Mouse (Mus musculus) stomach, postnatal 0 days (tissue): ENCODE measurements around the gene Tmem92. TPM values are rescaled to one million over a fixed set of nuclear protein-coding genes. Genes with fewer than 3 reads are reported as not detected.

Experiments
- ATAC-seq: fragments of 200-750 bp; cut with Nextera tagmentation; 2 replicates; pipeline ENCODE4 v1.8.0; 2017; ENCODE audit not compliant: low FRiP score, low TSS enrichment
- DNase-seq: peaks from one replicate; pipeline ENCODE4 v3.0.0-alpha.2; 2016; ENCODE audit warnings: low spot score
- H3K27ac ChIP-seq: fragments of 300-500 bp; sonication (generic); replicated peaks from 2 replicates; pipeline ENCODE4 v1.5.1; 2014; ENCODE audit warnings: mild to moderate bottlenecking, control low read depth
- H3K27me3 ChIP-seq: fragments of 300-500 bp; sonication (generic); 2 replicates; pipeline ENCODE4 v1.6.1; 2014; ENCODE audit warnings: low read length; ENCODE audit not compliant: control insufficient read depth, insufficient read depth
- H3K36me3 ChIP-seq: fragments of 300-500 bp; sonication (generic); 2 replicates; pipeline ENCODE4 v1.6.1; 2014; ENCODE audit warnings: low read length, mixed read lengths; ENCODE audit not compliant: control insufficient read depth, insufficient read depth
- H3K4me1 ChIP-seq: fragments of 300-500 bp; sonication (generic); replicated peaks from 2 replicates; pipeline ENCODE4 v1.6.1; 2014; ENCODE audit warnings: antibody characterized with exemption; ENCODE audit not compliant: control insufficient read depth, insufficient read depth
- H3K4me2 ChIP-seq: fragments of 300-500 bp; sonication (generic); replicated peaks from 2 replicates; pipeline ENCODE4 v1.6.1; 2014; ENCODE audit warnings: low read depth, mild to moderate bottlenecking, control low read depth, moderate library complexity
- H3K4me3 ChIP-seq: fragments of 300-500 bp; sonication (generic); 2 replicates; pipeline ENCODE4 v1.5.1; 2014; ENCODE audit warnings: low read depth, low read length, control low read depth
- H3K9ac ChIP-seq: fragments of 300-500 bp; sonication (generic); 2 replicates; pipeline ENCODE4 v1.6.1; 2014; ENCODE audit warnings: mild to moderate bottlenecking, low read length, control low read depth, mixed read lengths
- H3K9me3 ChIP-seq: fragments of 300-500 bp; sonication (generic); 2 replicates; pipeline ENCODE4 v1.6.1; 2016; ENCODE audit warnings: low read length; ENCODE audit not compliant: control insufficient read depth
- CTCF ChIP-seq: IDR thresholded peaks from 2 replicates; pipeline ENCODE4 v1.5.1; 2016; ENCODE audit warnings: antibody characterized with exemption, low read depth, mild to moderate bottlenecking, moderate library complexity
- EP300 ChIP-seq: optimal IDR thresholded peaks from 2 replicates; pipeline ENCODE3; 2016; ENCODE audit warnings: antibody characterized with exemption
- WGBS: fragments of 180-500 bp; shearing (Covaris S2); extraction: QIAGEN DNeasy Blood & Tissue Kit; methylation state at CpG from one replicate; pipeline ENCODE4 v1.1.7; 2014; 5-methylcytosine and 5-hydroxymethylcytosine counted together
- polyA plus RNA-seq: library from polyadenylated mRNA; unstranded; fragments of >200 nt; fragmentation: Nextera tagmentation; extraction: Ambion mirVana; gene quantifications from 2 replicates; pipeline ENCODE4 v1.2.1, GENCODE M21; 2015

The Tmem92 gene
- polyA plus RNA-seq, 1 experiment from 2014 or later = not detected

DNA sequence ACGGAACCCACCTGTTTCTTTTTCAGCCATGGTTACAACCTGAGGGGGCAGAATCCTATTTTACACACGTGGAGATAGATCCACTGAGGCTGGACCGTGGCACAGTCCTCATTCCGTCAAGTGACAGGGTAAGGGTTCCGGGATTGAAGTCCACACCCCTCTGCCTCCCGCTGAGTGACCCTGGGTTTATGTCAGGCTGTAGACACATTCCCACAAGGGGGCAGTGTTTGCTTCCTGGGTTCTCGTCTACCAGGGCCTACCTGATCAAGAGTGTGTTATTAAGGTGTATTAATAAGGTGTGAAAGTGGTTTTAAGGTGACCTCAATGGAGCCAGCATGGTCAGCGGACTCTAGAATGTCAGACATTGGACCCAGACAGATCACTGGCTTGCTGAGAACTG lies 49.7 kb downstream of the Tmem92 start:
- H3K27me3 ChIP-seq = no peaks in the 10 kb centered on the region
- H3K4me1 ChIP-seq = no peaks in the 10 kb centered on the region
- no peaks in the 10 kb centered on the region for H3K36me3 ChIP-seq
- 39% methylated on average over 8 of the region's 8 CpGs for WGBS
- peak; percentile 75 for DNase-seq
- H3K4me2 ChIP-seq = no peak overlapping the region
- H3K4me3 ChIP-seq = no peak overlapping the region
- H3K27ac ChIP-seq = no peak overlapping the region
- H3K9me3 ChIP-seq = no peaks in the 10 kb centered on the region
- peak; percentile 54 for ATAC-seq
- TF ChIP-seq EP300 (no peak), CTCF (peak; percentile 74)
- no peak overlapping the region for H3K9ac ChIP-seq

DNA sequence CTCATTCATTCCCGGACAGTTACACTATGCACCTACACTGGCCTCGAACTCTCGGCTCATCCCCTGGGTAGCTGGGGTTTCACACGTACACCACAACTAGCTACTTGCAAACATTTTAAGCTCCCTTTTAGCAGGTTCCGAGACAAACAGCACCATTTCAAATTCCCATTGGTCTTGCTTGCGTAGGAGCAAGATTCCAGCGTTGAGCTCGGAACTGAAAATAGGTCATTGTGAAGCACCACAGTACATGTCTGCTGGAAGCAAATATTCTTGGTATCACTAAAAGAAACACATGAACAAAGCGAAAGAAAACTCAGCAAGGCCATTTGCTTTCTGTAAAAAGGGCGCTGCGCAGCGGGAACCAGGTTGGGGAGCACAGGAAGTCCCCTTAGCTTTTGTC lies 51.3 kb downstream of the Tmem92 start:
- no peak for TF ChIP-seq CTCF
- no peak for TF ChIP-seq EP300
- no peak overlapping the region for H3K4me2 ChIP-seq
- no peaks in the 10 kb centered on the region for H3K27me3 ChIP-seq
- ATAC-seq (no peak), DNase-seq (no peak)
- H3K9me3 ChIP-seq = no peaks in the 10 kb centered on the region
- H3K4me1 ChIP-seq = no peaks in the 10 kb centered on the region
- no peak overlapping the region for H3K4me3 ChIP-seq
- no peaks in the 10 kb centered on the region for H3K36me3 ChIP-seq
- WGBS = 81% methylated on average over 12 of the region's 12 CpGs
- H3K27ac ChIP-seq = no peak overlapping the region
- no peak overlapping the region for H3K9ac ChIP-seq

DNA sequence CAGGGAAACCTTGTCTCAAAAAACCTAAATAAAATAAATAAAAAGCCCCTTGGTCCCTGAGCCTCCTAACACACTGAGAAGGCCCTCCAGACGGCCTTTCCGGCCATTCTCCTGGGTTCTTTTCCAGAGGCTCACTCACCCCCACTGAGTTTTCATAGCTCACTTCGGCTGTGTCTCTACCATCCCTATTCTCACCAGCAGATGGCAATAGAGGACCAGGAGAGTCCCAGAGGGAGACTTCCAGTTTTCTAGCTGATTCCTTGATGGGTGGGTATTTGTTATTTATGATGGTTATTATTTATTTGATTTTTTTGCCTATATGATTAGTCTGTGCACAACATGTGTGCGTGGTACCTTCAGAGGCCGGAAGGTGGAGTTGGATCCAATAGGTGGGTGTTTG lies 52.2 kb downstream of the Tmem92 start:
- Histone ChIP-seq H3K9me3 (no peaks in the 10 kb centered on the region), H3K4me3 (no peak overlapping the region), H3K4me1 (no peaks in the 10 kb centered on the region), H3K36me3 (no peaks in the 10 kb centered on the region), H3K27ac (no peak overlapping the region), H3K27me3 (no peaks in the 10 kb centered on the region), H3K4me2 (no peak overlapping the region), H3K9ac (no peak overlapping the region)
- DNase-seq (peak; percentile 64), ATAC-seq (0 out of 2 replicates have a peak, but pooled peaks have one; percentile 43)
- 25% methylated on average over 5 of the region's 5 CpGs for WGBS
- TF ChIP-seq CTCF (peak; percentile 94), EP300 (no peak)

DNA sequence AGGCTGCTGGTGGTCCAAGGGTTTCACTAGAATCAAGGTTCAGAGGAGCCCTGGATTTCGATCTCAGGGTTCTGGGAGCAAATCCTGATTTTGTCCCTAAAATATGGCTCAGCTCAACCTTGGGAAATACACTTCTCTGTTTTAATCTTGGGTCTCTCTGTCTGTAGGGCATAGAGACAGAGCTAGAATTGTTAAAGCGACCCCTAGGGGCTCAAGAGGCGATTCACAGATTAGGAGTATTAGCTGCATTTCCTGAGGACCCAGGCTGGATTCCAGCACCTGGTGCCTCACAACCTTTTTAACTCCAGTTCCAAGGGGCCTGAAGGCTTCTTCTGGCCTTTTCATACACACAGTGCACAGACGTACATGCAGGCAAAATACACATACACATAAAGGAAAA lies 52.9 kb downstream of the Tmem92 start:
- no peaks in the 10 kb centered on the region for H3K9me3 ChIP-seq
- ATAC-seq (no peak), DNase-seq (no peak)
- H3K27ac ChIP-seq = no peak overlapping the region
- no peaks in the 10 kb centered on the region for H3K36me3 ChIP-seq
- no peaks in the 10 kb centered on the region for H3K4me1 ChIP-seq
- WGBS = 35% methylated on average over 4 of the region's 4 CpGs
- H3K4me3 ChIP-seq = no peak overlapping the region
- H3K27me3 ChIP-seq = no peaks in the 10 kb centered on the region
- TF ChIP-seq CTCF = peak; percentile 45
- no peak for TF ChIP-seq EP300
- no peak overlapping the region for H3K4me2 ChIP-seq
- H3K9ac ChIP-seq = no peak overlapping the region

DNA sequence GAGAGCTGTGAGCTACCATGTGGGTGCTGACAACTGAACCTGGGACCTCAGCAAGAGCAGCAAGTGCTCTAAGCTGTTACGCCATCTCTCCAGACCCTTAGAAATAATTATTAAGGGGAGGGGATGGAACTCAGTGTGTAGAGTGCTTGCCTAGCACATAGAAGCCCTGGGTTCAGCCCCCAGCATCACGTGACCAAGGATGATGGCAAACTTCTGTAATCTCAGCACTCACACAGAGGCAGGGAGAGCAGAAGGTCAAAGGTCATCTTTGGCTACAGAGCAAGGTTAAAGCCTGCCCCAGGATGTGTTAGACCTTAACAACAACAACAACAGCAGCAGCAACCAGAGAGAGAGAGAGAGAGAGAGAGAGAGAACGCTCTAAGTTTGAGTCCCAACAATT lies 54.0 kb downstream of the Tmem92 start:
- Histone ChIP-seq H3K9me3 (no peaks in the 10 kb centered on the region), H3K27ac (no peak overlapping the region), H3K27me3 (no peaks in the 10 kb centered on the region), H3K9ac (no peak overlapping the region), H3K4me1 (no peaks in the 10 kb centered on the region), H3K4me2 (no peak overlapping the region), H3K36me3 (no peaks in the 10 kb centered on the region), H3K4me3 (no peak overlapping the region)
- ATAC-seq (no peak), DNase-seq (no peak)
- WGBS = 82% methylated on average over 3 of the region's 3 CpGs
- TF ChIP-seq EP300 (no peak), CTCF (no peak)

DNA sequence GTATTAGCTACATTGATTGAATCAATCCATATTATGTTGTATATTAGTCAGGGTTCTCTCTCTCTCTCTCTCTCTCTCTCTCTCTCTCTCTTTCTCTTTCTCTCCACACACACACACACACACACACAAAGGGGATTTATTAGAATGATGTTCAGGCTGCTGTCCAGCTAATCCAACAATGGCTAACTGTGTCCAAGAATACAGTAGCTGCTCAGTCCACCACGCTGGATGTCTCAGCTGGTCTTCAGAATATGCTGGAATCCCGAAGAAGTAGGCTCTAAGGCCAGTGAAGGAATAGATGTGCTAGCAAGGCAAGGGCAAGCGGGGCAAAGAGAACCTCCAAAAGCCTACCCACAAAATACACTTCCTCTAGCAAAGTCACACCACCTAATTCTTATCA lies 55.2 kb downstream of the Tmem92 start:
- TF ChIP-seq EP300 = no peak
- no peak for TF ChIP-seq CTCF
- Histone ChIP-seq H3K4me3 (no peak overlapping the region), H3K4me2 (no peak overlapping the region), H3K36me3 (no peaks in the 10 kb centered on the region), H3K27me3 (no peaks in the 10 kb centered on the region), H3K4me1 (no peaks in the 10 kb centered on the region), H3K27ac (no peak overlapping the region), H3K9ac (no peak overlapping the region), H3K9me3 (no peaks in the 10 kb centered on the region)
- DNase-seq (no peak), ATAC-seq (no peak)
- 83% methylated on average over 3 of the region's 3 CpGs for WGBS

Other genes with a start within 250 kb of the Tmem92 start
- gene Rsad1, start 233.4 kb downstream of the Tmem92 start, polyA plus RNA-seq = 3.4 and 3.8 TPM in 2 replicates
- 80.8 and 87.5 TPM in 2 replicates for gene Chad, start 217.7 kb downstream of the Tmem92 start, polyA plus RNA-seq
- 2.5 and 3.0 TPM in 2 replicates for gene Acsf2, start 180.8 kb downstream of the Tmem92 start, polyA plus RNA-seq
- 101 and 109 TPM in 2 replicates for gene Lrrc59, start 152.9 kb downstream of the Tmem92 start, polyA plus RNA-seq
- gene Mrpl27, start 128.9 kb downstream of the Tmem92 start, polyA plus RNA-seq = 123 and 124 TPM in 2 replicates
- gene Eme1, start 128.7 kb downstream of the Tmem92 start, polyA plus RNA-seq = 2.7 and 3.4 TPM in 2 replicates
- 8.4 and 8.6 TPM in 2 replicates for gene Xylt2, start 105.2 kb downstream of the Tmem92 start, polyA plus RNA-seq
- gene Gm11541, start 78.2 kb downstream of the Tmem92 start, polyA plus RNA-seq = 0.11 and 0.15 TPM in 2 replicates
- gene Cdc34b, start 40.9 kb downstream of the Tmem92 start, polyA plus RNA-seq = not detected in 2 replicates
- 816 and 869 TPM in 2 replicates for gene Col1a1, start 153.5 kb upstream of the Tmem92 start, polyA plus RNA-seq
- not detected in 2 replicates for gene Hils1, start 184.9 kb upstream of the Tmem92 start, polyA plus RNA-seq
- 0.47 and 0.80 TPM in 2 replicates for gene Sgca, start 193.6 kb upstream of the Tmem92 start, polyA plus RNA-seq
- 4.9 and 5.4 TPM in 2 replicates for gene Ppp1r9b, start 208.3 kb upstream of the Tmem92 start, polyA plus RNA-seq
- 6.7 and 7.2 TPM in 2 replicates for gene Samd14, start 227.2 kb upstream of the Tmem92 start, polyA plus RNA-seq